ENCODE assay signal across 8 mouse cellular contexts in the genomic region with DNA sequence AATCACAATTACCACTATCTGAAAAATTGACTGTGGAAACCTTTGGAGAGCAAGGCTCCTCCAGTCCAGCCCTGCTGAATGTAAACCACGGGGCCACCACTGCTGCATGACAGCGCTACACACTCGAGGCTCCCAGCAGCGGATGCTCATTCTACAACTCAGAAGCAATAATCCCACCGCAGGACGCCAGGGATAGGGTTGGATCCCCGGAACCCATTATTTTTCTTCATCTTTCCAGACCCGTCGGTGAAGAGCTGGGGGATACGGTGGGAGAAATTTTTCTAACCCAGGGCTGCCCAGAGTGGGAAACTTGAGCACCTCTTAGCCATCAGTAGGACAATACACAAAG. TPM values are rescaled to one million over a fixed set of nuclear protein-coding genes. Genes with fewer than 3 reads are reported as not detected.
DNase-seq lines count a peak whose midpoint lies in the region; ATAC-seq and TF ChIP-seq lines count a peak whose summit lies in the region.

No protein-coding gene starts in this region.

- peak; percentile 17; the same call in 1 of the 2 replicates for TF ChIP-seq CTCF in gastrocnemius, adult 2 months (IDR thresholded peaks at IDR 0.05)

- under 1% methylated on average over 10 of the region's 10 CpGs for WGBS in forebrain, embryonic 12.5 days
- WGBS in kidney, embryonic 15.5 days, result under 1% methylated on average over 10 of the region's 10 CpGs
- WGBS in liver, embryonic 15.5 days (ENCODE audit: insufficient replicate concordance), result 1% methylated on average over 10 of the region's 10 CpGs

- peaks cover 42% of the 10 kb centered on the region for H3K4me1 ChIP-seq in forebrain, embryonic 12.5 days
- peaks cover 19% of the 10 kb centered on the region for H3K4me1 ChIP-seq in kidney, embryonic 15.5 days
- H3K4me1 ChIP-seq in liver, embryonic 15.5 days (replicated peaks), result no peaks in the 10 kb centered on the region

- intact Hi-C loops in gastrocnemius, adult 2 months (cut with DNase I), result no loop called here
- intact Hi-C loops in gastrocnemius, postnatal 36 days (cut with DNase I), result loop anchor here (5.0 kb wide), 1 partner anchor 66 kb away; no protein-coding TSS in a partner anchor

- peak overlapping the region; percentile 96 for H3K4me3 ChIP-seq in gastrocnemius, adult 2 months
- peak overlapping the region; percentile 80 for H3K4me3 ChIP-seq in forebrain, embryonic 12.5 days (replicated peaks)
- peak overlapping the region; percentile 93 for H3K4me3 ChIP-seq in kidney, embryonic 15.5 days (replicated peaks)
- peak overlapping the region; percentile 58 for H3K4me3 ChIP-seq in liver, embryonic 15.5 days (replicated peaks)

- peak overlapping the region; percentile 91 for H3K27ac ChIP-seq in gastrocnemius, adult 2 months
- H3K27ac ChIP-seq in forebrain, embryonic 12.5 days, result peak overlapping the region; percentile 89; the same call in 1 of the 2 replicates
- H3K27ac ChIP-seq in kidney, embryonic 15.5 days, result peak overlapping the region; percentile 96
- no peak overlapping the region for H3K27ac ChIP-seq in liver, embryonic 15.5 days (replicated peaks)

- H3K27me3 ChIP-seq in forebrain, embryonic 12.5 days, result peaks cover 33% of the 10 kb centered on the region
- peaks cover 6% of the 10 kb centered on the region; the same call in 1 of the 2 replicates for H3K27me3 ChIP-seq in kidney, embryonic 15.5 days
- H3K27me3 ChIP-seq in liver, embryonic 15.5 days, result peaks cover 43% of the 10 kb centered on the region

- H3K9ac ChIP-seq in forebrain, embryonic 12.5 days, result peak overlapping the region; percentile 88
- peak overlapping the region; percentile 90 for H3K9ac ChIP-seq in kidney, embryonic 15.5 days
- no peak overlapping the region for H3K9ac ChIP-seq in liver, embryonic 15.5 days

- no peaks in the 10 kb centered on the region for H3K9me3 ChIP-seq in forebrain, embryonic 12.5 days
- H3K9me3 ChIP-seq in kidney, embryonic 15.5 days (replicated peaks), result no peaks in the 10 kb centered on the region
- no peaks in the 10 kb centered on the region for H3K9me3 ChIP-seq in liver, embryonic 15.5 days (replicated peaks)

- ATAC-seq in forebrain, embryonic 12.5 days (ENCODE audit: low FRiP score), result peak; percentile 27; the same call in 1 of the 2 replicates
- peak; percentile 63 for ATAC-seq in kidney, embryonic 15.5 days (replicated peaks; ENCODE audit: low FRiP score)
- 0 out of 2 replicates have a peak, but pooled peaks have one; percentile 7 for ATAC-seq in liver, embryonic 15.5 days (ENCODE audit: insufficient read depth)
- no peak for ATAC-seq in monocyte, adult 5-6 weeks (replicated peaks; ENCODE audit: insufficient number of reproducible peaks, low FRiP score, low TSS enrichment, poor library complexity, severe bottlenecking)

- H3K36me3 ChIP-seq in forebrain, embryonic 12.5 days (replicated peaks), result no peaks in the 10 kb centered on the region
- no peaks in the 10 kb centered on the region for H3K36me3 ChIP-seq in kidney, embryonic 15.5 days
- H3K36me3 ChIP-seq in liver, embryonic 15.5 days (replicated peaks), result no peaks in the 10 kb centered on the region

- DNase-seq in gastrocnemius, adult 2 months, result peak; percentile 28
- no peak for DNase-seq in gastrocnemius, postnatal 36 days
- DNase-seq in NIH3T3 (ENCODE audit: low read depth), result peak; percentile 58
- peak; percentile 59 for DNase-seq in right cerebral cortex, postnatal 25 days

- H3K4me2 ChIP-seq in forebrain, embryonic 12.5 days, result peak overlapping the region; percentile 85
- peak overlapping the region; percentile 88 for H3K4me2 ChIP-seq in kidney, embryonic 15.5 days
- peak overlapping the region; percentile 59 for H3K4me2 ChIP-seq in liver, embryonic 15.5 days

RNA-seq across cellular contexts. Expression of a gene that starts 1.0 kb away (rescaled TPM):
- total RNA-seq in gastrocnemius, adult 2 months (2021), result 1 to 10 TPM; 7.2 to 9.6 TPM
- total RNA-seq in gastrocnemius, postnatal 36 days (2021), result 1 to 10 TPM; 7.1 to 8.7 TPM
- 5.8 and 6.6 TPM in 2 replicates for polyA plus RNA-seq in forebrain, embryonic 12.5 days (2016; fragmentation: Nextera tagmentation; extraction: Ambion mirVana)
- polyA plus RNA-seq in kidney, embryonic 15.5 days (2015; fragmentation: Nextera tagmentation; extraction: Ambion mirVana), result 6.7 and 8.0 TPM in 2 replicates
- polyA plus RNA-seq in liver, embryonic 15.5 days (2015; fragmentation: Nextera tagmentation; extraction: Ambion mirVana), result 1.3 and 1.5 TPM in 2 replicates
- total RNA-seq in monocyte, adult 5-6 weeks (2017), result not detected in 3 replicates

Comparison
In these comparisons a context has a peak if more than half of its experiments do, and no peak if none do; other contexts are left out.
1. DNase-seq: peak in gastrocnemius, adult 2 months (single experiment), NIH3T3 (single experiment) and right cerebral cortex, postnatal 25 days (single experiment); none in gastrocnemius, postnatal 36 days (0 of 2).
2. Peak in every context shown above with its lines, with median percentiles within 50 percentile points of each other: H3K4me3 ChIP-seq and H3K4me2 ChIP-seq.